Mouse (Mus musculus): Measurements from ENCODE around the gene Lhx6. TPM values are rescaled to one million over a fixed set of nuclear protein-coding genes. Genes with fewer than 3 reads are reported as not detected.

Lhx6 gene
- total and polyA plus RNA-seq, 3 experiments = 1.3 to 3.0 TPM; not detected in 1

DNA sequence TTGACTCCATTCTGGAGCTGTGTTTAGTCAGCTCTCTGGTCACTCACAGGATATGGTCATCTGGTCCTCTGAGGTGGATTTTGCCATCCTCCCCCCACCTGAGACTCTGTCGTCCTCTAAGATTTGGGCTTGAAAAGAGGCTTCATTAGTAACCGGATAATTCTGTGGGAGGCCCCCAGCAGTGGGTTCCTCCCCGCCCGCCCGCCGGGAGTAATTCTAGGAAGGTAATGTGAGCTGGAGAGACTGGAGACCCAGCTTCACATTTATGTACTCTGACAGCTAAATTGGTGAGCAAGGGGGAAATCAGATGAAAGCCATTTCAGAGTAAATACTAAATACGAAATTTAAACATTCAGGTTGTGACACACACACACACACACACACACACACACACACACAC, 3.4 kb upstream of the Lhx6 start:
- no peak overlapping the region for H3K27ac ChIP-seq (ENCODE audit: control insufficient read depth, low read depth, low read length)
- DNase-seq (ENCODE audit: low read depth, low spot score) = no peak
- no peak for TF ChIP-seq ZNF384 (IDR thresholded peaks at IDR 0.05; ENCODE audit: low read depth, low read length)
- TF ChIP-seq UBTF (IDR thresholded peaks at IDR 0.05; ENCODE audit: borderline replicate concordance, insufficient read depth, low read depth, low read length) = no peak
- no peak for TF ChIP-seq BHLHE40 (IDR thresholded peaks at IDR 0.05; ENCODE audit: borderline replicate concordance, low read depth, low read length)
- no peak for TF ChIP-seq ETS1 (IDR thresholded peaks at IDR 0.05; ENCODE audit: low read depth, low read length)
- no peak for TF ChIP-seq POLR2AphosphoS2 (IDR thresholded peaks at IDR 0.05; ENCODE audit: low read length)
- no peak for TF ChIP-seq TCF12 (IDR thresholded peaks at IDR 0.05; ENCODE audit: low read depth, low read length)
- no peak for TF ChIP-seq CTCF (IDR thresholded peaks at IDR 0.05 in 2 of 3, conservative IDR thresholded peaks at IDR 0.05 in 1 of 3; ENCODE audit: control insufficient read depth in 1 of 3, insufficient read depth in 1 of 3, low read depth in 2 of 3, low read length in 3 of 3, poor library complexity in 1 of 3, severe bottlenecking in 1 of 3)
- no peak for TF ChIP-seq MYC (IDR thresholded peaks at IDR 0.05; ENCODE audit: low read depth, low read length)
- no peak for TF ChIP-seq ZC3H11A (IDR thresholded peaks at IDR 0.05; ENCODE audit: low read depth, low read length)
- no peak for TF ChIP-seq MYB (IDR thresholded peaks at IDR 0.05; ENCODE audit: low read depth, low read length)
- TF ChIP-seq E2F4 (IDR thresholded peaks at IDR 0.05; ENCODE audit: borderline replicate concordance, low read depth, low read length) = no peak
- no peak for TF ChIP-seq EP300 (IDR thresholded peaks at IDR 0.05; ENCODE audit: low read depth in 1 of 2, low read length in 2 of 2)
- TF ChIP-seq MAX (IDR thresholded peaks at IDR 0.05; ENCODE audit: low read length) = no peak
- TF ChIP-seq JUND (IDR thresholded peaks at IDR 0.05; ENCODE audit: low read depth, low read length) = no peak
- TF ChIP-seq USF1 (IDR thresholded peaks at IDR 0.05; ENCODE audit: low read depth, low read length) = no peak
- no peak for TF ChIP-seq HCFC1 (IDR thresholded peaks at IDR 0.05; ENCODE audit: low read depth, low read length)
- TF ChIP-seq MAFK (IDR thresholded peaks at IDR 0.05; ENCODE audit: borderline replicate concordance, low read depth, low read length) = no peak
- no peak overlapping the region for H3K9ac ChIP-seq (ENCODE audit: control insufficient read depth, low read depth, low read length, poor library complexity, severe bottlenecking)
- H3K27me3 ChIP-seq (ENCODE audit: control insufficient read depth in 1 of 2, insufficient read depth in 2 of 2, low read length in 2 of 2) = no peaks in the 10 kb centered on the region
- H3K79me2 ChIP-seq (ENCODE audit: control insufficient read depth, insufficient read depth, low read length, poor library complexity) = no peaks in the 10 kb centered on the region
- H3K4me3 ChIP-seq (ENCODE audit: control insufficient read depth in 1 of 2, insufficient read depth in 1 of 2, low read depth in 2 of 2, low read length in 2 of 2) = no peak overlapping the region
- no peaks in the 10 kb centered on the region for H3K36me3 ChIP-seq (ENCODE audit: control insufficient read depth in 1 of 2, insufficient read depth in 2 of 2, low read length in 2 of 2)
- no peaks in the 10 kb centered on the region for H3K9me3 ChIP-seq (replicated peaks; ENCODE audit: insufficient read depth, low read length)
- H3K4me1 ChIP-seq (ENCODE audit: control insufficient read depth in 1 of 2, insufficient read depth in 2 of 2, low read length in 2 of 2) = no peaks in the 10 kb centered on the region

DNA sequence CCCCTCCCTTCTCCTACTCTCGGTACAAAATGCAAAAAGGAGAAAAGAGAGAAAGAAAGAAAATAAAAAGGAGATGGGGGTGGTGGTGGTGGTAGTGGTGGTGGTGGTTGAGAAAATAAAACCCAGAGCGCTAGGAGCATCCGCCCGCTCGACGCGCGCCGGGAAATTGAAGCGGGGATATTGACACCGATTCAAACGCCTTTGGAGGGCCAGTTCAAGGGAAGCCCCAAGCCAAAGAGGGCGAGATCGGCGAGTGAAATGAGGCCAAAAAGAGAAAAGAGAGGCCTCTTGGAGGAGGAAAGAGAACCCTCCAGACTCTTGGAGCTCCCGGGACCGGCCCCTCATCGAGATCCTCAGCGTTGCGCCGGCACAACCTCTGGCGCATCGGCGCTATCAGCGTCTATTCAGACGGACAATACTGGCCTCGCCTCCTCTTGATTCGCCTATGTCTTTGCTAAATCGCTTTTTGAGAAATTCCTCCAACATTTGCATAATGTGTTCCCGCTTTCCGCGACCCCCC, 712 bp downstream of the Lhx6 start:
- no peaks in the 10 kb centered on the region for H3K79me2 ChIP-seq (ENCODE audit: control insufficient read depth, insufficient read depth, low read length, poor library complexity)
- no peak overlapping the region for H3K9ac ChIP-seq (ENCODE audit: control insufficient read depth, low read depth, low read length, poor library complexity, severe bottlenecking)
- H3K27me3 ChIP-seq (ENCODE audit: control insufficient read depth in 1 of 2, insufficient read depth in 2 of 2, low read length in 2 of 2) = no peaks in the 10 kb centered on the region; a peak in 2 of 4 replicates
- TF ChIP-seq GABPA (IDR thresholded peaks at IDR 0.05; ENCODE audit: low read depth, low read length) (no peak), CHD1 (IDR thresholded peaks at IDR 0.05; ENCODE audit: low read depth, low read length) (no peak), MAFK (IDR thresholded peaks at IDR 0.05; ENCODE audit: borderline replicate concordance, low read depth, low read length) (no peak), MAZ (IDR thresholded peaks at IDR 0.05; ENCODE audit: low read depth, low read length) (no peak), POLR2AphosphoS2 (IDR thresholded peaks at IDR 0.05; ENCODE audit: low read length) (no peak), NELFE (IDR thresholded peaks at IDR 0.05; ENCODE audit: low read depth, low read length) (no peak)
- no peaks in the 10 kb centered on the region for H3K9me3 ChIP-seq (replicated peaks; ENCODE audit: insufficient read depth, low read length)
- no peak overlapping the region for H3K27ac ChIP-seq (ENCODE audit: control insufficient read depth, low read depth, low read length)
- H3K36me3 ChIP-seq (ENCODE audit: control insufficient read depth in 1 of 2, insufficient read depth in 2 of 2, low read length in 2 of 2) = no peaks in the 10 kb centered on the region
- H3K4me1 ChIP-seq (ENCODE audit: control insufficient read depth in 1 of 2, insufficient read depth in 2 of 2, low read length in 2 of 2) = no peaks in the 10 kb centered on the region
- no peak overlapping the region for H3K4me3 ChIP-seq (ENCODE audit: control insufficient read depth in 1 of 2, insufficient read depth in 1 of 2, low read depth in 2 of 2, low read length in 2 of 2)
- DNase-seq (ENCODE audit: low read depth, low spot score) = no peak
